Mouse (Mus musculus) MEL (cell line): ENCODE data around the gene Zfp560. TPM values are rescaled to one million over a fixed set of nuclear protein-coding genes. Genes with fewer than 3 reads are reported as not detected.

Source experiments
- DNase-seq: peaks from one replicate; pipeline ENCODE4 v3.0.0; 2011; ENCODE audit warnings: low read depth, low spot score
- H3K27ac ChIP-seq: 2 replicates; pipeline ENCODE4 v1.5.1; 2012; ENCODE audit warnings: low read depth, mild to moderate bottlenecking, control low read depth, low read length, moderate library complexity; ENCODE audit not compliant: control insufficient read depth
- H3K27me3 ChIP-seq, 2 experiments: fragments of 150-350 bp in 1 of 2; sonication (generic) in 1 of 2; 2 replicates each; pipeline ENCODE4 v1.6.1; 2012; ENCODE audit warnings: low read length in 2 of 2, mild to moderate bottlenecking in 2 of 2, improper control_type of control experiment in 1 of 2, moderate library complexity in 1 of 2; ENCODE audit not compliant: insufficient read depth in 2 of 2, control insufficient read depth in 1 of 2
- H3K36me3 ChIP-seq, 2 experiments: 2 replicates each; pipeline ENCODE4 v1.6.1; 2012 to 2014; ENCODE audit warnings: low read length in 2 of 2, improper control_type of control experiment in 1 of 2, inconsistent platforms in 1 of 2, mild to moderate bottlenecking in 1 of 2; ENCODE audit not compliant: insufficient read depth in 2 of 2, control insufficient read depth in 1 of 2
- H3K4me1 ChIP-seq, 2 experiments: fragments of 150-350 bp in 1 of 2; sonication (generic) in 1 of 2; 2 replicates each; pipeline ENCODE4 v1.6.1; 2012; ENCODE audit warnings: low read length in 2 of 2, improper control_type of control experiment in 1 of 2, mild to moderate bottlenecking in 1 of 2; ENCODE audit not compliant: insufficient read depth in 2 of 2, control insufficient read depth in 1 of 2
- H3K4me3 ChIP-seq, 2 experiments: fragments of 150-350 bp in 1 of 2; sonication (generic) in 1 of 2; 2 replicates each; pipeline ENCODE4 v1.5.1; 2012; ENCODE audit warnings: low read depth in 2 of 2, low read length in 2 of 2, mild to moderate bottlenecking in 2 of 2, moderate library complexity in 2 of 2, control low read depth in 1 of 2, improper control_type of control experiment in 1 of 2; ENCODE audit not compliant: control insufficient read depth in 1 of 2, insufficient read depth in 1 of 2
- H3K79me2 ChIP-seq: 2 replicates; pipeline ENCODE4 v1.6.1; 2012; ENCODE audit warnings: mild to moderate bottlenecking, low read length, moderate library complexity; ENCODE audit not compliant: control insufficient read depth, poor library complexity, insufficient read depth
- H3K9ac ChIP-seq: 2 replicates; pipeline ENCODE4 v1.6.1; 2012; ENCODE audit warnings: low read depth, mild to moderate bottlenecking, control low read depth, low read length, moderate library complexity; ENCODE audit not compliant: control insufficient read depth, poor library complexity, severe bottlenecking
- H3K9me3 ChIP-seq: fragments of 150-350 bp; sonication (generic); replicated peaks from 2 replicates; pipeline ENCODE4 v1.6.1; 2012; ENCODE audit warnings: mild to moderate bottlenecking, low read length, improper control_type of control experiment, moderate library complexity; ENCODE audit not compliant: insufficient read depth
- CTCF ChIP-seq, 3 experiments: IDR thresholded peaks in 2 of 3; conservative IDR thresholded peaks in 1 of 3; 2 replicates each; pipeline ENCODE4 v1.5.1; 2011 to 2012; ENCODE audit warnings: low read length in 3 of 3, low read depth in 2 of 3, mild to moderate bottlenecking in 2 of 3, improper control_type of control experiment in 1 of 3, inconsistent platforms in 1 of 3, mixed read lengths in 1 of 3, moderate library complexity in 1 of 3; ENCODE audit not compliant: control insufficient read depth in 1 of 3, insufficient read depth in 1 of 3, poor library complexity in 1 of 3, severe bottlenecking in 1 of 3
- E2F4 ChIP-seq: IDR thresholded peaks from 2 replicates; pipeline ENCODE4 v1.6.1; 2011; ENCODE audit warnings: low read depth, low read length, improper control_type of control experiment, borderline replicate concordance
- EP300 ChIP-seq, 2 experiments: IDR thresholded peaks; 2 replicates each; pipeline ENCODE4 v1.6.1; 2011; ENCODE audit warnings: improper control_type of control experiment in 2 of 2, low read length in 2 of 2, low read depth in 1 of 2, mild to moderate bottlenecking in 1 of 2
- JUND ChIP-seq: IDR thresholded peaks from 2 replicates; pipeline ENCODE4 v1.6.1; 2011; ENCODE audit warnings: low read depth, mild to moderate bottlenecking, improper control_type of control experiment, low read length
- KAT2A ChIP-seq: conservative IDR thresholded peaks from 2 replicates; pipeline ENCODE4 v1.6.1; 2012; ENCODE audit warnings: low read depth, low read length, improper control_type of control experiment, inconsistent platforms
- MAX ChIP-seq: IDR thresholded peaks from 2 replicates; pipeline ENCODE4 v1.6.1; 2011; ENCODE audit warnings: low read length, improper control_type of control experiment
- MAZ ChIP-seq: IDR thresholded peaks from 2 replicates; pipeline ENCODE4 v1.6.1; 2012; ENCODE audit warnings: low read depth, mild to moderate bottlenecking, inconsistent platforms, low read length, improper control_type of control experiment
- MXI1 ChIP-seq: IDR thresholded peaks from 2 replicates; pipeline ENCODE4 v1.6.1; 2011; ENCODE audit warnings: mild to moderate bottlenecking, low read depth, low read length, improper control_type of control experiment
- MYC ChIP-seq: IDR thresholded peaks from 2 replicates; pipeline ENCODE4 v1.6.1; 2011; ENCODE audit warnings: low read depth, mild to moderate bottlenecking, low read length, improper control_type of control experiment, moderate library complexity
- NELFE ChIP-seq: IDR thresholded peaks from 2 replicates; pipeline ENCODE4 v1.6.1; 2011; ENCODE audit warnings: low read depth, low read length, improper control_type of control experiment
- RAD21 ChIP-seq: IDR thresholded peaks from 2 replicates; pipeline ENCODE4 v1.6.1; 2011; ENCODE audit warnings: mild to moderate bottlenecking, low read depth, low read length, improper control_type of control experiment
- RCOR1 ChIP-seq: IDR thresholded peaks from 2 replicates; pipeline ENCODE4 v1.6.1; 2012; ENCODE audit warnings: low read depth, mild to moderate bottlenecking, inconsistent platforms, low read length, improper control_type of control experiment
- SMC3 ChIP-seq: IDR thresholded peaks from 2 replicates; pipeline ENCODE4 v1.6.1; 2011; ENCODE audit warnings: low read depth, low read length, improper control_type of control experiment
- TAL1 ChIP-seq: IDR thresholded peaks from 2 replicates; pipeline ENCODE4 v1.6.1; 2012; ENCODE audit warnings: mild to moderate bottlenecking, inconsistent platforms, low read length, moderate library complexity, mixed read lengths
- ZC3H11A ChIP-seq: IDR thresholded peaks from 2 replicates; pipeline ENCODE4 v1.6.1; 2012; ENCODE audit warnings: low read depth, mild to moderate bottlenecking, inconsistent platforms, low read length, improper control_type of control experiment
- ZKSCAN1 ChIP-seq: IDR thresholded peaks from 2 replicates; pipeline ENCODE4 v1.6.1; 2012; ENCODE audit warnings: low read depth, mild to moderate bottlenecking, inconsistent platforms, low read length, improper control_type of control experiment, moderate library complexity
- polyA plus RNA-seq, 2 experiments: library from polyadenylated mRNA; stranded (reverse) in 1 of 2; unstranded in 1 of 2; fragments of >175 nt in 1 of 2; fragments of >200 nt in 1 of 2; gene quantifications; 2 replicates each; pipeline versions ENCODE4 v1.2.1 to v1.2.4; 2012; ENCODE audit warnings: low replicate concordance in 2 of 2, low read depth in 1 of 2; ENCODE audit not compliant: insufficient read length in 2 of 2, insufficient read depth in 1 of 2, missing spikeins in 1 of 2
- total RNA-seq: library from RNA; depleted of rRNA; stranded (reverse); fragments of 300-350 nt; gene quantifications from 2 replicates; pipeline ENCODE4 v1.2.3, GENCODE M21; 2012

Zfp560 gene
- total and polyA plus RNA-seq, 3 experiments: 37.0 to 42.0 TPM; not detected in 1

GRCm38 (mm10) chr9:20384532-20385342, at the start of gene Zfp560 (continued):
- TF ChIP-seq KAT2A (no peak; the same call in 1 of the 2 replicates), MAZ (peak; percentile 80), NELFE (peak; percentile 92), EP300 (IDR thresholded peaks at IDR 0.05; ENCODE audit: low read depth in 1 of 2, low read length in 2 of 2) (peak; percentile 30 to 52; a peak in 3 of 4 replicates), RCOR1 (no peak)

- no peaks in the 10 kb centered on the region for H3K27me3 ChIP-seq
- no peak overlapping the region for H3K9ac ChIP-seq
- no peaks in the 10 kb centered on the region for H3K79me2 ChIP-seq
- no peaks in the 10 kb centered on the region for H3K9me3 ChIP-seq
- no peaks in the 10 kb centered on the region; a peak in 2 of 4 replicates for H3K36me3 ChIP-seq
- no peaks in the 10 kb centered on the region for H3K4me1 ChIP-seq
- no peak for TF ChIP-seq JUND
- no peak overlapping the region for H3K4me3 ChIP-seq
- no peak overlapping the region for H3K27ac ChIP-seq
- no peak for DNase-seq
These were observed 45.0 kb upstream of the Zfp560 start for GRCm38 (mm10) chr9:20430004-20430403.

DNA sequence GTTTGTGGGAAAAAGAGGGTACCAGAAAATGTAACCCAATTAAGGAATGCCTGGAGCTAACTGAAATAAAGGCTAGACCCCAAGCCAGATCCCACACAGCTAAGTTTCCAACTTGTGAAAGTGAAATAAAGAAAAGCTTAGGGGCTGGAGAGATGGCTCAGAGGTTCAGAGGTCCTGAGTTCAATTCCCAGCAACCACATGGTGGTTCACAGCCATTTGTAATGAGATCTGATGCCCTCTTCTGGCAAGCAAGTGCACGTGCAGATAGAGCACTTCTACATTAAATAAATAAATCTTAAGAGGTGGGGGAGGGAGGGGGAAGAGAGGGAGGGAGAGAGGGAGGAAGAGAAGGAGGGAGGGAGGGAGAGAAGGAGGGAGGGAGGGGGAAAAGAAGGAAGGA, 26.5 kb upstream of the Zfp560 start:
- peaks cover 0 to 5% of the 10 kb centered on the region in 2 experiments; a peak in 2 of 4 replicates for H3K36me3 ChIP-seq
- no peak overlapping the region for H3K27ac ChIP-seq
- H3K4me1 ChIP-seq: peaks cover 4 to 5% of the 10 kb centered on the region in 2 experiments; a peak in 3 of 4 replicates
- no peaks in the 10 kb centered on the region for H3K9me3 ChIP-seq
- no peak for DNase-seq
- H3K79me2 ChIP-seq: no peaks in the 10 kb centered on the region
- H3K27me3 ChIP-seq: peaks cover 0 to 9% of the 10 kb centered on the region in 2 experiments; a peak in 3 of 4 replicates
- TF ChIP-seq E2F4 (no peak), ZKSCAN1 (no peak), MYC (0 out of 2 replicates have a peak, but pooled peaks have one; percentile 47), ZC3H11A (peak; percentile 42), CTCF (IDR thresholded peaks at IDR 0.05 in 2 of 3, conservative IDR thresholded peaks at IDR 0.05 in 1 of 3; ENCODE audit: control insufficient read depth in 1 of 3, insufficient read depth in 1 of 3, low read depth in 2 of 3, low read length in 3 of 3, poor library complexity in 1 of 3, severe bottlenecking in 1 of 3) (peak; percentile 41 to 52 (median 50); a peak in 5 of 6 replicates), MAX (peak; percentile 40; the same call in 1 of the 2 replicates), RAD21 (peak; percentile 54), SMC3 (peak; percentile 68), MXI1 (no peak), TAL1 (no peak)
- no peak overlapping the region for H3K4me3 ChIP-seq
- no peak overlapping the region for H3K9ac ChIP-seq
